Mouse (Mus musculus) left cerebral cortex, postnatal 10 days (tissue): ENCODE measurements at regions not wholly inside any gene's neighbourhood (a gene's known extent, or its start where the extent isn't known, plus 50 kb on each side); places are given as distances from the start of the nearest gene placed in this dataset.

Experiments used
- DNase-seq, 2 experiments: peaks; one replicate each; pipeline ENCODE4 v3.0.0; 2021 to 2022; ENCODE audit warnings: low spot score in 2 of 2, mixed read lengths in 1 of 2; ENCODE audit errors: extremely low spot score in 1 of 2
- intact Hi-C: fragments of 180-260 bp; cut with DNase I; formaldehyde crosslinking; loops from one replicate; pipeline ENCODE4 v1.15.1; 2025

DNA sequence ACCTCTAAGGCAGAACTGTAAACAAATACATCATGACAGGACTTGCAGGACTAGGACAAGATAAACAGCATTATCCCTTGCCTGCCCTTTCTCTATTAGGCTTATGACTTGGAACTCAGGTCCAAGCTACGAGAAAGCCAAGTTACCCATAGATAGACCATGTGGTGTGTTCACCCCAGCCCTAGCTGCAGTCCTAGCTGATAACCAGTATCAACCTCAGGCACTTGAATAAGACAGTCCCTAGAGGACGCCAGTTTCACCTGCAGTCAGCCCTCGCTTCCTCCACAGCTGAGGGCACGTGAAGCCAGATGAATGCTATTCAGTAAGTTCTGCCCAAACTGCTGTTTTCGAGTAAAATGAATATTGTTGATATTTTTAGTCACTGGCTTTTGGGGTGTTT lies 239.5 kb downstream of the Insig2 start:
- DNase-seq: no peak

GRCm38 (mm10) chr1:121096551-121097550 lies 235.5 kb downstream of the Insig2 start:
- DNase-seq: peak; percentile 23 to 31
- intact Hi-C loops: no loop called here

More for the DNA sequence above, 239.5 kb downstream of the Insig2 start:
- intact Hi-C loops: no loop called here

- intact Hi-C loops: no loop called here
- DNase-seq: no peak
Observed at GRCm38 (mm10) chr1:121111776-121112344, 220.5 kb downstream of the Insig2 start.

GRCm38 (mm10) chr1:121112464-121112863 lies 219.9 kb downstream of the Insig2 start:
- intact Hi-C loops: no loop called here
- DNase-seq: no peak

- intact Hi-C loops: no loop called here
- DNase-seq: no peak
Observed at GRCm38 (mm10) chr1:121116626-121117025, 215.8 kb downstream of the Insig2 start.

GRCm38 (mm10) chr1:121123436-121123835 lies 209.0 kb downstream of the Insig2 start:
- DNase-seq: no peak
- intact Hi-C loops: no loop called here

DNA sequence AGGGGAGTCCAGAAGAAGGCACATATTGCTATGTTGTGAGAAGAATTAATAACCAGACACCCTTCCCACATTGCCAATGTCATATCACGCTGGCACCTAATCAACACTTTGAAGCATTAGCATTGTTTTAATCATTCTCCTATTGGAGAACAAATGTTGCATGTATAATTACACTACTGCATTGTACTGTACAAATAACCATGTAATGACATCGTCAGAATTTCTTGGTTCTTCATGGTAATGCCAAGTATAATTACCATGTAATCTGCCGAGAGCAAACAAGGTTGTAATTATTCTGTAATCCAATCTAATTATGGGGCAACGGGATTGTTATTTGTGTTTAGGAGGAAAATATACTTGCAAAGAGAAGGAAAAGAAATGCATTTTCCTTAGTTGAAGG lies 196.1 kb downstream of the Insig2 start:
- intact Hi-C loops: no loop called here
- no peak for DNase-seq

DNA sequence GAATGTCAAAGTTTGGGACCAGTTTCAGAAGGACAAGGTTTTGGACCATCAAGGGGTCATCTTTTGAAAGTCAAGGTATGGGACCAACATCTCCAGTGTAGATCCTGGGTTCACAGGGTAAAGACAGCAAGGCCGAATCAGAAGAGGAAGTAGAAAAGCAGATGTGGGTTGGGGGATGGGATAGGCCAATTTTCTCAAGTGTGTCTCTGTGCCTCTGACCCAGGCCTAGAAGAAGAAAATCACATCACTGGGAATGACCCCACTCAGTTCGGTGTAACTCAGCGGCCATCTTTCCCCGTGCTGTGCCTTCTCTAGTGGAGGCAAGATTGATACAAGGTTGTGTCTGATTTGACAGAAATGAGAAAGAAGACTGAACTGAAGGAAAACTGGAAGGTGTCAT lies 195.5 kb downstream of the Insig2 start:
- intact Hi-C loops: no loop called here
- DNase-seq: no peak

- no peak for DNase-seq
- intact Hi-C loops: no loop called here
Observed at GRCm38 (mm10) chr1:121144981-121145380, 187.4 kb downstream of the Insig2 start.

DNA sequence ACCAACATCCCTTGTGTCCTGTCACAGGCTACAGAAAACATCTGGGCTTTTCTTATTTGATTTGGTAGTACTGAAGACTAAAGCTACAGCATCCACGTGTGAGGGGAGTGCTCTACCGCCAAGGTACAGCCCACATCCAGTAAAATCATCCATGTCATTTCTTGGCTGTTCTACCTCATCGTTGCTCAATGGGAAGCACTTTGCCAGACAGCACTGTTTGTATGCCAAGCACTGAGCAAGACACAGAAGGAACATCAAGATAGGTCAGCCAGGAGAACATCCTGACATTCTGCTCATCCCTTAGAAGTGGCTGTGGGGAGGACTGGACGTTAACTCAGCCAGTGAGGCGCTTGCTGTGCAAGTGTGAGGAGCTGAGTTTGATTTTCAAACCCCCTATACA lies 178.9 kb downstream of the Insig2 start:
- no peak for DNase-seq
- intact Hi-C loops: no loop called here

GRCm38 (mm10) chr1:121154616-121155015 lies 177.8 kb downstream of the Insig2 start:
- intact Hi-C loops: no loop called here
- DNase-seq: no peak

DNA sequence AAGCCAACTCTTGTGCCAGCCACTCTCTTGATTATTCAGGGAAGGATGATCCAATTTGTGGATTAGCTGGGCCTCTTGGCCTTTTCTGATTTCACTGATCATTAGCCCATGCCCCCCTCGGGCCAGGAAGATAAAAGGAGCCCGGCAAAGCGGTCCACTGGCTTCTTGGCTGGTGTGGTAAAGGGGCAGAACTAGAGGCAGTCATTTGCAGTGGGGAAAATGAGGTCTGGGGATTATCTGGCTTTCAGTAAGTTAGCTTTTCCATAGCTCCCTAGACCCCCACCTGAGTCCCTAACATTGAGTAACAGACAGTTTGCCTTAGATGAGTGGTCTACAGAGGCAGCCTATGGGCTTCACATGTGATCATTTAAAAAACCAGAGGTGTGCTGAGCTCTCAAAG lies 163.7 kb downstream of the Insig2 start:
- no peak for DNase-seq
- intact Hi-C loops: no loop called here

DNA sequence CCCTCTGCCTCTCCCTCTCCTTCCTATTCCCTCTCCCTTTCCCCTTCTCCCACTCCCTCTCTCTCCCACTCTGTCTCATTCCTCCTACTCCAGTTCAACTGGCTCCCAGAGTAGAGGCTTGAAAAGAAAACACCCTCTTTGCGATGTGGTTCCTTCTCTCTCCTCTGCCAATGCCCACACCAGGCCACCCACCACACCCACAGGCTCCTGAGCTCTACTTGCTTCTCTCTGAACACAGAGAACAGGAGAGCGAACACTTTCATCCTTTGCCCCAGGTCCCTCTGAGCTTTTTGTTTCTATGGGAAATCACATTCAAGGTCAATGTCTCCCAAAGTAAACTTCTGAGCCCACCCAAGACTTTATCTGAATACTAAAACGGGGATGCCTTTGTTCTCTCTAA lies 155.8 kb downstream of the Insig2 start:
- DNase-seq: no peak
- intact Hi-C loops: no loop called here

DNA sequence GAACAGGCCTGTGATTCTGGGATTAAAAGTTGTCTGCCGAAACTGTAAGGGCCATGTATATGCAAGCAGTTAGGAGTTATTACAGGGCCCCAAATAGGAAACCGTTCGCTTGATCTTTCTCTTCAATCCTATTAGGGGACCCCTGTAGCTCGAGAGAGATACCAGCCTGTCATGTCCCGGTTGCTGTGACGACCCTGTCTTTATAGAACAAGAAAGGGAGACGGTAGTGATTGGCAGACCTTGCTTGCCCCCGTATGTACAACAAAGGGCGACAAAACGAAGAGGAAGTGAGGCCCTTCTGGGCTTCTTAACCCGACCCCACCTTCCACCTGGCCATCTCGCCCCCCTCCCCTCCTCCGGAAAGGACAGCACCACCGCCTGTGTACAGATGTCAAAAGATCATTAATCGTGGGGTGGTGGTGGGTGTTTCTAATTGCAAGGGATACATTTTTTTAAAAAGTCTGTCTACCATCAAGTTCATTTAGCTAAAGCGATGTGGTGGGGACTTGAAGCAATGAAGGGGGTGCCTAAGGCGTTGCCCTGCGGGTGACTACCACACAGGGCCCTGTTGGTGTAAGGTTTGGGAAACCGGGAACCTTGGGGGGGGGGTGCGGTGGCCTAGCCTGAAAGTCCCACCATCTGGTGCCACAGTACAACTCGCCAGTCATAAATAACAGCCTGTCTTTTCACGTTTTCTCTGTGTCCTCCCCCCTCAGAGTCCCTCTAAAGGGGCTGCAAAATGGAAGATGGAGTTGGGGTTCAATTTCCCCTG lies 155.1 kb downstream of the Insig2 start:
- no peak for DNase-seq
- intact Hi-C loops: no loop called here

DNA sequence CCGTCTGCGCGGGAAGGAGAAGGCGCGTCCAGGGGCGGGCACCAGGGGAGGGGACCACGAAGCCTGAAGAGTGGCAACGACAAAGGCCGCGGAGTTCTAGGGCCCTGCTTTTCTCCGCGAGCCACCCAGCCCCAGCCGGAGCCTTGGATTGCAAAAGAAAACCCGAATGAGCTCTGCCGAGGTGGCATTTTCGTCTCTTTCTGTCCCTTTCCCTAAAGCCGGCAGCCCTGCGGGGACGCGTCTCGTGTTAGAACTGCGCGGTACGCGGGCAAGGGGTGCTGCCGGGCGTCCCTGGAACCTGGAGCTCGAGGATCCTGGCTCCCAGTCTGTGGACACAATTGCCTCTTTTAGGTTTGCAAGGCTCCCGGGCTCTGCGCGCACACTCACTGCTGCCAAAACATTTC lies 154.5 kb downstream of the Insig2 start:
- DNase-seq: no peak
- intact Hi-C loops: loop anchor here (2.0 kb wide), 1 partner anchor 581 kb away; no protein-coding TSS in a partner anchor

DNA sequence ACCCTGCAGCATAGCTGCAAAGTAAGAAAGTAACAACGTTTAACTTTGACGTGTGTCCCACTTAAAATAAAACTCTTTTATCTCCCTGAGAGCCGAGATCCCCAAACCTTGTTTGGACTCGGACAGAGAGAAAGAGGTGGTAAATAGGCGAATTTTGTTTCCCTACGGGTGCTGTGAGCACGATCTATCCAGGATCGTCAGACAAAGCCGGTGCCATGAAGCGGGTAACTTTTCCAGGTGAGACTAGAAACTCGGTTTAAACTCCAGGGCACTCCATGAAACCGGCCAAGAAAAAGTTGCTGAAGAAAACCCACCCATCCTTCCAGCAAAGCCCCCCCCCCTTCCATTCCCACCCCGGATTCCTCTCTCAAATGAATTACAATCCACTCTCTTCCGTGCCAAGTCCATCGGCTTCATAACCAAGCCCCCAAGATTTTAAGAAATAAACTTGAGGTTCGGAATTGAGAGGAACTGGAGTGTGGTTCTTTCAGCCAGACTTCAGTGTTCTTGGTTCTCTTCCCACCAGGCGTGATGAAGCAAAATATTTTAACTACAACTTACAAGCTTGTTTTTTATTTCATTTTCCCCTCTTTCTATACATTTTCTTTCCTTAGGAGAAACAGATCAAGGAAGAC lies 153.7 kb downstream of the Insig2 start:
- intact Hi-C loops: loop anchor here (2.0 kb wide), 1 partner anchor 582 kb away; no protein-coding TSS in a partner anchor
- no peak for DNase-seq

DNA sequence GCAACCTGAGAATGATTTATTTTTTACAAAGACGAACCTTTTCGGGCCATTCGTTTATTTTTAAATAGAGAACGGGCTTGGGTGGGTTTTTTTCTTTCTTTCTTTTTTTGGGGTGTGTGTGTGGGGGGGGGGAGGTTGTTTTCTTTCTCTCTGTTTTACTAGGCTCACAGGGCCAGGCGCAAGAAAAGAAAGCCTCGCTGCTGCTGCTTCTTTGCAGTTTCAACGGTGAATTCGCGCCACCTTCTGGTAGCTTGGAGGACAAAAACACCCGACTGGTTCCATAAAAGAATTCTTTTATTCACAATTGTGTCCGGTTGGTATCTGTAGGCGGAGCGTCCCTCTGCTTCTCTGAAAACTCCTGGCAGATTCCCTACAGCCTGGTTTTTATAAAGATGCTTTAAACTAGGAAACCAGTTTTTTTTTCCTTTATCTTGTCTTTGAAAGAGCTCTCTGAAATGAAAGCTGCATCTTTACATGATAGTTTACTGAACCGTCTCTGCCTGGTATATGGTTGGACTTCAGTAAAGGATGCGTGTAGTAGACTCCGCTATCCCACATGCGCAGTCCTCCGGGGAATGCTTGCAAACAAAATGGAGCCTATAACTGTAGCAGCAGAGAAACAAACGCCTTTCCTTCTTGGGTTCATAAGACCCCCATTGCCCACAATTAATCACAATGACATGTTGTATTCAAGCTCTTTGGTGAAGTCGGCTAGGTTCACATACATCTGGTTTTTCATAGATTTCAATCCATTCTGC lies 151.9 kb downstream of the Insig2 start:
- intact Hi-C loops: loop anchor here (5.0 to 10.0 kb wide), 2 partner anchors 214 to 593 kb away; no protein-coding TSS in a partner anchor

GRCm38 (mm10) chr1:121188895-121189294 lies 143.5 kb downstream of the Insig2 start:
- intact Hi-C loops: loop anchor here (10.0 kb wide), 1 partner anchor 206 kb away; no protein-coding TSS in a partner anchor

More for the DNA sequence above, 151.9 kb downstream of the Insig2 start:
- peak; percentile 78 to 80 for DNase-seq

More at GRCm38 (mm10) chr1:121188895-121189294, 143.5 kb downstream of the Insig2 start:
- DNase-seq: no peak
